Mouse (Mus musculus): Measurements from ENCODE around the gene Birc7.

The Birc7 gene

GRCm38 (mm10) chr2:180905556-180906221 is 23.1 kb upstream of the Birc7 start:
- DNase-seq (ENCODE audit: low spot score) = no peak

- DNase-seq (ENCODE audit: low spot score) = no peak
These were observed 17.9 kb upstream of the Birc7 start for GRCm38 (mm10) chr2:180910928-180911327.

DNA sequence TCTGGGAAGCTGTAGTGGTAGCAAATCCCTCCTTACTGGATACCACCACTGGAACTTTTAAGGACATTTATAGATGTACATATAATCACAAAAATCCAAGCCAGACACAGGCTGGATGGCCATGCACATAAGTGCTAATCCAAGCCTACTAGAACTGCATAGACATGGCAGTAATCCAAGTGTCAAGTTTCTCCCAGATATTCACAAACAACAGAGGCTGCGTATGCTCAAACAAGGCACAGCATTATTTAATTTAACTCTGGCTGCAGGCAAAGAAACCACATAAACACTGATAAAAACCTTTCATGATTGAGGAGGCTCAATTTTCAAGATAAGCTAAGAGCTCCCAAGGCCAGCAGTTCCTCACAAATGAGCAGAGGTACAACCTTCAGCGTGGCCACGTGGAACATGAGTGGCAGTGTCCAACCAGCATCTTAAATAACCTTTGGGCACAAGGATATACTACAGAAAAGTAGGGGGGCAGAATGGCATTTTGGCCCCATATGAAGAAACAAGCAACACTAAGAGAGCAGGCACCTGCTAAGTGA is 12.9 kb upstream of the Birc7 start:
- no peak for DNase-seq (ENCODE audit: low spot score)

DNA sequence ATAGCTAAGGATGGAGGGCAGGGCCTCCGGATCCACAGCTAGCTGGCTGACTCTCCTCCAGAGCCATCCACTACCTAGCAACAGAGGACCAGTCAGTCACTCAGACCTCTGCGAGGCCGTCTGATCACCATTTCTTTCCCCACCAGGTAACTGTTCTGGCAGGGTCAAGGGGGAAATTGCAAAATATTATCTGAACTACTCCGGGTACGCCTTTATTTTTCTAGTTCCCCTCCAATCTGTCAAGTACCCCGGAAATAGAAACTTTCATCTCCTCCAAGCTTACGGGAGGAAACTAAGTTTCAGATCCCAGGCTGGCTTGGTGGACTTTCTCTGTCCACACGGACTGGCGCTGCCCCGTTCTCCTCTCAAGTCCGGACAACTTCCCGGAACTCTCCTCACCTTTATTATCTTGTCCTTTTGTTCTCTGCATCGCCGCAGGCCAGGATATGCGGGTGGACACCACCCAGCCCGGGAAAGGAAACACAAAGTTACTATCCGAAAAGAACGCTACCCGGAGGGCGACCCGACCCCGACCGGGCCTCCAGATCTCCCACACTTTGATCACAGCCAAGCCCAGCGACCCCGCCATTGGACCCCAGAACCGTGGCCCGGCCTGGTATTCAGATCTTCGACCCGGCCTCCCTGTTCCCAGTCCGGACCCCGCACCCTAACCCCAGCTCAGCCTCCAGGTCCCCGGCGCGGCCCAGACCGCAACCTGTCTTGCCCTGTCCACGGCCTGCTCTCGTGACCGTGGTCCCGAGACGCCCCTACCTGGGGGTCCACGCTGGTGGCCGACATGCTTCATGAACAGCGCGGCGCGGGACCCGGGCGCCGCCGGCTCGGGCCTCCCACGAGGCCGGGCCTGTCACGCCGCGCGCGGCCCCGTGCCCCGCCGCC is 8.7 kb upstream of the Birc7 start:
- no peak for DNase-seq (ENCODE audit: low spot score)

GRCm38 (mm10) chr2:180920810-180921400 is 7.9 kb upstream of the Birc7 start, which contains the start of gene Ythdf1:
Ythdf1 (minus strand) TSS chr2:180920949.
- DNase-seq (ENCODE audit: low spot score) = peak; percentile 96

DNA sequence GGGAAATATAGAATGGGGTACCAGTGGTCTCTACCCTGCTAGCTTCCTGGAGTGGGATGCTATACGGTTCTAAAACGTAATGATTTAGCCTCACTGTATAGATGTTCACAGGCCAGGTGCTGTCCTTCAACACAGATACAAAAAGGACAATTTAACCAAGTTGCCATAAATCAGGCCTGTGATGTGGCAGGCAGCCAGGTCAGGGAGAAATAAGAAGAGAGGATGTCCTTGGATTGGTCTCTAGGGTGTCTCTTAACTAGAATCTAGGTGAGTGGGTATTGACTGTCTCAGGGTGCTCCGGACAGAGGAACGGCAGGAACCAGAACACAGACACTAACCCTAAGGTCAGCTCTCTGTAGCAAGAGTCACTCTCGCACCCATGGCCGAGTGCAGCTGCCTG is 6.1 kb upstream of the Birc7 start:
- DNase-seq (ENCODE audit: low spot score) = no peak

GRCm38 (mm10) chr2:180925176-180925575 is 3.6 kb upstream of the Birc7 start:
- peak; percentile 38 for DNase-seq (ENCODE audit: low spot score)

GRCm38 (mm10) chr2:180932418-180932817 is 3.6 kb downstream of the Birc7 start:
- DNase-seq (ENCODE audit: low spot score) = no peak

DNA sequence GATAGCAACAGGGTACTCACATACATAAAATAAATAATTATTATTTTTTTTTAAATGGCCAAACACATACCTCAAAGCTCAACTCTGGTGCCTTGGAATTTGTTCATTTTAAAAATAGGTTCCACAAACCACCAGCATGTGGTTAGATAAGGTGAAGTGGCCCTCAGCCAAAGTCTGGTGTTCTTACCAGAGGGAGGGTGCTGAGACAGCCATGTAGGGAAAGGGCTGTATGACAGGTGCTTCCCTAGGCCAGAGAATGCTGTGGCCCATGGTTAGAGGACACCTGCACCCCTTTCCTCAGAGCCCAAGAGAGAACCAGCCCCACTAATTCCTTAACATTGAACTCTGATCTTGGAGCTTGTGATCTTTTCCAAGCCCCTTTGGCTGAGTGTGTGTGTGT is 11.4 kb downstream of the Birc7 start:
- no peak for DNase-seq (ENCODE audit: low spot score)

GRCm38 (mm10) chr2:180941869-180942268 is 13.0 kb downstream of the Birc7 start:
- DNase-seq (ENCODE audit: low spot score) = no peak

DNA sequence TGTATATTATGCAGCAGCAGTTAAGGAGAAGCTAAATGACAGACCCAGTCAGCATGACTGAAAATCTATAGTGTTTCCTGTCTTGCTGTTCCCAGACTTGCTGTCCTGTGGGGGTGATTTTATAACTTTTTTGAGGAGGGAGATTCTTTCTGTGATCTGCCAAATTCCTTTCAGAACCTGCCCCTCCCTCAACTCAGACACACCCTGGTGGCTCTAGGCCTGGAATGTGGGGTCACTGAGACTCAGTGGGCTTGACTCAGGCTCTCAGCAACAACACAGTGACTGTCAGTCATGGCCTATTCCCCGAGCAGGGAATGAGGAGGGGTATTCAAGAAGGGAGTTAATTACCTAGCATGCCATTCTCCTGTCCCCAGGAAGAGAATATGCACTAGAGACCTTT is 21.1 kb downstream of the Birc7 start:
- DNase-seq (ENCODE audit: low spot score) = no peak

DNA sequence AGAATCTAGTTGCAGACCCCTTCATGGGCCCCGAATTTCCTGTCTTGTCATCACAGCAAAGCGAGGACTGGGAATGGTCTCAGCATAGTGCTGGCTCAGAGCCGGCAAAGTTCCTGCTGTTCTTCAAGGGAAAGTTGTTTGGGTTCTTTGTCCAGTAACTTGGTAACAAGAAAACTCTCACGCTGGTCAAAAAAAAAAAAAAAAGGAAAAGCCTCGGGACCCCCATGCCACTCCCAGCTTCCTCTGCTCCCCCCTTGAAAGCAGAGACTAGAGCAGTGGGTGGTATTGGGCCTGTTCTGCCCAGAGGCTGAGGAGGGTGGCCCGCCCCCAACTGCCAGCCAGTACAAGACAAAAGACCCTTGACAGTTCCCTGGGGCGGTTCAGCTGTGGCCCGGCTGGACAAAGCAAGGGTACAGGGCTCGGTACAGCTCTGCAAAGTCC is 23.9 kb downstream of the Birc7 start:
- DNase-seq (ENCODE audit: low spot score) = no peak

DNA sequence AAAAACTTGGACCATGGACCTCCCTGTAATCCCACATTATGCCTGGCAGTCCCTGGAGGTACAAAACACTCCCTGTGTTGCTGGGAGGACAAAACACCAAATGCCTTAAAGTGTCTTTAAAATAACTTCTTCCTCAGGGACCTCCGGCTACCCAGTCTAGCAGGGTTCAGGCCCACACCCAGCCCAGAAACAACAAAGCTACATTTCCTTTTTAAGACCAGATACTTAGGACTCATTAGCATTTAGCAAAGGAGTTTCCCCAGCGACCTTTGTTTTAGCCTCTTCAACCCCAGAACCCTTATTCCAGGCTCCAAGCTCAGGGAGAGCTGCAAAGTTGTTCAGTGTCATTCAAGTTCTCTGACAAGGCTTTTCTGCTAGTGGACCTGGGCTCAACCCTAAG is 24.8 kb downstream of the Birc7 start:
- DNase-seq (ENCODE audit: low spot score) = no peak

GRCm38 (mm10) chr2:180954061-180955047 is 25.5 kb downstream of the Birc7 start, which contains the start of gene Nkain4:
Nkain4 (minus strand) TSS chr2:180954699.
- DNase-seq (ENCODE audit: low spot score) = no peak

DNA sequence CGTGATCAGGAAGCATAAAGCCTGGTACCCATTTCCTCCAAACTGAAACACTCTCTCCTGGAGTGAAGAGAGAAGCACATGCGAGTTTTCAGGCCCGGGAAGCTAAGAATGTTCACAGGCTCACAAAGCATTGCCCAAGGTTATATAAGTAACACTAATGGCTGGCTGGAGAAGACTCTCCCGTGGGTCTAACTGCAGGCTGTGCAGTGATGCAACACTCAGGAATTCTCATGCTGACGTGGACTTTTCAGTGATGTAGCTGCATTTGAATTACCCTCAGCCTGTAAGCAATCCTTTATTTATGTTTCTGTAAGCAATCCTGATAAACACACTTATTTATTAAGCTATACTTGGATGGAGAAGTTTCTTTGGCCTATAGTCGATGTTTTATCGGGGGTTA is 30.8 kb downstream of the Birc7 start:
- no peak for DNase-seq (ENCODE audit: low spot score)

DNA sequence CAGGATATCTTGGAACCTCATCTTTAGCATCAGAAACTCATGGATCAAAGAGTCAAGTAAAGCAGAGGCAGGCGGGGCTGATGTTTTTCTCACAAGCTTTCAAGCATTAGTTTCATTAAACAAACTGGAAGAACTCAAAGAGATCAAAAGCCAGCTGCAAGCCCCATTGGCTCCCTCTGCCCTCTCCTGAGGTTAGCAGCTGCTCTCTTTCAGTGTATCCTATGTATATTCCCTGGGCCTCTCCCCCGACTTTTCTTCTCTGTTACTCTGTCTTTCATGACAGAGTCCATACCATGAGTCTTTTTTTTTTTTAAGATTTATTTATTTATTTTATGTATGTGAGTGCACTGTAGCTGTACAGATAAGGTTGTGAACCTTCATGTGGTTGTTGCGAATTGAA is 31.4 kb downstream of the Birc7 start:
- no peak for DNase-seq (ENCODE audit: low spot score)

DNA sequence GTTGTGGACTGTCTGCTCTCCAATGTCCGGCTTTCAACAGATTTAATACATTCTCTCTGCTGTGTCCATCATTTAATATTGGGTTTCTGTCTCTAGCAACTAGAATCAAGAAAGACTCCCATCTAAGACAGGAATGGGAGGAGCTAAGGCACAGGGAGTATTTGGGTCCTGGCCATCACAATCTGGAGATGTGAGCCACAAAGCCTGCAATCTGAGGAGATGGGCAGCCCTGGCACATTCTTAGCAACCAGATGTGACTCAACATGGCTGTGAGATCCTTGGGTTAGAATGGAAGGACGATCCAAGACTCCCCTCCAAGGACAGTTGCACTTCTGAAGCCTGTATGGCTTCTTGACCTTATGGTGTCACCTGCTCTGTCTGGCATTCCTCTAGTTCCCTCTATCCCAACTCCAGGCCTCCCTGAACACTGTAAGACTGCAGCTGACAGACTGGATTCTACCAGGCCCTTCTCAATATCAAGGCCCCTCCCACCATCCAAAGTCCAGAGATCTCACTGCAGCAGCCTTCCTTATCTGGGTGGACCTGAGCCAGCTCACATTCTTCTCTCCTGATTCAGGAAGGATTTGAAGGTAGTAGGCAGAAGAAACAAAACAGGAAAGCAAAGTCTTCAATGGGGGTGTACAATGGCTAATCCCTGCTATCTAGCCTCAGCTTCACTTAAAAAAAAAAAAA is 33.9 kb downstream of the Birc7 start:
- DNase-seq (ENCODE audit: low spot score) = no peak

DNA sequence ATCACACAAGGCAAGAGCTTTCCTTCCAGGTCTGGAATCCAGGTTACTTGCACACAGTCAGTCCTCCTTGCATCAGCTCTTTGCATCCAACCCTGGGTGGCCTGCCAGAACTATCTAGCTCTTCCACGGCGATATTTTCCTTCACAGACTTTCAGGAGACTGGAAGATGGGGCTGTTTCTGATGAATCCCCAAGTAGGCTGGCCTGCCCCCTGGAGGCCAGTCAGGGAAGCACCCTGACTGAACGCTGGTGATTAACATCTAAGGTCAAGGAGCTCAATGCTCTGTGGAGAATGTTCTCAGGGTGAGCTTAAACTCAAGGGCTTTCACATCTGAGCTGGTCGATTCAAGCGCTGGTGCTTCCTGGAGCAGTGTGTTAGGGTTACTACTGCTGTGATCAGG is 35.1 kb downstream of the Birc7 start:
- DNase-seq (ENCODE audit: low spot score) = no peak

DNA sequence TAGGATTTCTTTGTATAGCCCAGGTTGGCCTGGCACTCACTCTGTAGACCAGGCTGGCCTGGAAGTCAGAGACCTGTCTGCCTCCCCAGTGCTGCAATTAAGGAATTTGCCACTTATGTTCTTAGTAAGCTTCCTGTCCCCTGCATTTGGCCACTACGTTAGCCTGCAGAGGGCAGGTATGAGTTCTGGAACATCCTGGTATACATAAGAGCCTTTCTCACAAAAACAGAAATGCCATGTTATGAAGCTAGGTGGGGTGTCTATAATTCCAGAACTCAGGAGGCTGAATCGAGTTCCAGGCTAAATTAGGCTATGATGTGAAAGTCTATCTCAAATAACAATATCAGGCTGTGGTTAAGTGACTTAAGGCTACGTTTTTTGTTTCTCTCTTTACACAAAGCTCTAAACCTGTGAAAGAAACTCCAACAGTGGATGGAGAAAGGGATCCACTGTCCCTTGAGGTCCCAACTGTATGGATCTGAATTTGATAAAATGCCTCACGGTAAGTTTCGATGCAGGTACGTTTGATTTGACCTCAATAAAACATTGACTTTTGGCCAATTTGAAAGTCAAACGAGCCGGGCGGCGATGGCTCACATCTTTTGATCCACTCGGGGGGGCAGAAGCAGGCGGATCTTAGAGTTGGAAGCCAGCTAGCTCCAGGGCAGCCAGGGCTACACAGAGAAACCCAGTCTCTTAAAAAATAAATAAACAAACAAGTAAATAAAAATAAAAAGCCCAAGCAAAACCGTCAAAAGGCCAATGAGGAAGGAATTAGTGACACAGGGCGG is 37.5 kb downstream of the Birc7 start:
- DNase-seq (ENCODE audit: low spot score) = no peak
